Mouse (Mus musculus): ENCODE measurements around the gene Cdpf1. TPM values are rescaled to one million over a fixed set of nuclear protein-coding genes. Genes with fewer than 3 reads are reported as not detected.

Cdpf1 gene
- polyA plus RNA-seq, 1 experiment from 2014 or later: 48.8 TPM

DNA sequence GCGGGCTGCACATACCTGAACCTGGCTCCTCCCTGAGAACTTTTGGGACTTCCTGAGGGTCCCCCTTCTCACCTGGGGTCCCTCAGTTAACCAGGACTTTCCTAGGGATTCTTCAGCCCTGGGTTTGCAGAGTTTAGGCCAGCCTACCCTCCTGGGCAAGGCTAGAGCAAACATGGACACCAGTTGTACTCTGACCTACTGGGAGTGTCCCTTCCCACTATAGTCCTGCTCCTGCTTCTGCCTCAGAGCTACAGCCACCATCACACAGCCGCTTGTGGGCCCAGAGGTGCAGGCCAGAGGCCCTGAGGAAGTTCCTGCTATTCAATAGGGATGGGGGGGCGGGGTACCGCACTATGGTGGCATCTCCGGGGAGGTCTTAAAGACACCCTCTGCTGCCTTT is 18.0 kb upstream of the Cdpf1 start:
- peaks cover 7% of the 10 kb centered on the region; the same call in 1 of the 2 replicates for H3K4me1 ChIP-seq (replicated peaks)
- no peak overlapping the region for H3K27ac ChIP-seq
- no peaks in the 10 kb centered on the region for H3K9me3 ChIP-seq
- H3K4me3 ChIP-seq (replicated peaks): no peak overlapping the region
- no peaks in the 10 kb centered on the region for H3K27me3 ChIP-seq (replicated peaks)
- H3K36me3 ChIP-seq: no peaks in the 10 kb centered on the region
- WGBS: 70% methylated on average over 5 of the region's 5 CpGs
- no peak overlapping the region for H3K9ac ChIP-seq
- H3K4me2 ChIP-seq (replicated peaks): no peak overlapping the region
- ATAC-seq: peak; percentile 43; the same call in 1 of the 2 replicates

DNA sequence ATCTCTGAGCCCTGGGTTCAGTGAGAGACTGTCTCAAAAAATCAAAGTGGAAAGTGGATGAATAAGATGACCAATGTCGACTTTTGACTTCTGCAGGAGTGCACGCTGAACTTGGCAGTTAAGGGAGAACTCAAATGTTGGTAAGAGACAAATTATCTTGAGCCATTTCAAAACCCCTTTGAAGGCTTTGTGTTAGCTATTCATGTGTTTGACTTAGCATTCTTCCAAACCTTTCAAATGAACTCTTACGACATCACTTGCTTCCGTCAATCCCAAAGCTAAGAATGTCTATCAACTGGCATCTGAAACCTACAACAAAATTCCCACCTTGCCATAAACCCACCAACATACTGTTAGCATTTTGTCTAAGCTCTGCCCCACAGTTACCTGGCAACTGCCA is 16.6 kb upstream of the Cdpf1 start:
- no peak for ATAC-seq
- WGBS: 86% methylated on average over 4 of the region's 4 CpGs

GRCm38 (mm10) chr15:85826676-85827075 is 15.2 kb upstream of the Cdpf1 start:
- H3K27me3 ChIP-seq (replicated peaks): no peaks in the 10 kb centered on the region
- 48% methylated on average over 5 of the region's 5 CpGs for WGBS
- H3K9ac ChIP-seq: no peak overlapping the region
- no peak overlapping the region for H3K4me3 ChIP-seq (replicated peaks)
- no peaks in the 10 kb centered on the region for H3K9me3 ChIP-seq
- H3K36me3 ChIP-seq: no peaks in the 10 kb centered on the region
- no peak overlapping the region for H3K4me2 ChIP-seq (replicated peaks)
- no peak overlapping the region for H3K27ac ChIP-seq
- H3K4me1 ChIP-seq (replicated peaks): 0 out of 2 replicates have a peak, but pooled peaks cover 4% of the 10 kb centered on the region
- ATAC-seq: no peak

More for the DNA sequence above, 16.6 kb upstream of the Cdpf1 start:
- Histone ChIP-seq H3K27ac (no peak overlapping the region), H3K27me3 (replicated peaks) (no peaks in the 10 kb centered on the region), H3K4me1 (replicated peaks) (peaks cover 6% of the 10 kb centered on the region; the same call in 1 of the 2 replicates), H3K36me3 (no peaks in the 10 kb centered on the region), H3K4me3 (replicated peaks) (no peak overlapping the region), H3K4me2 (replicated peaks) (no peak overlapping the region), H3K9ac (no peak overlapping the region), H3K9me3 (no peaks in the 10 kb centered on the region)

GRCm38 (mm10) chr15:85822011-85822359 is 10.5 kb upstream of the Cdpf1 start:
- Histone ChIP-seq H3K4me3 (replicated peaks) (peak overlapping the region; percentile 53), H3K4me2 (replicated peaks) (peak overlapping the region; percentile 99), H3K9ac (peak overlapping the region; percentile 70), H3K9me3 (no peaks in the 10 kb centered on the region), H3K27ac (no peak overlapping the region), H3K27me3 (replicated peaks) (peaks cover 9% of the 10 kb centered on the region; the same call in 1 of the 2 replicates), H3K4me1 (replicated peaks) (peaks cover 10% of the 10 kb centered on the region; the same call in 1 of the 2 replicates), H3K36me3 (no peaks in the 10 kb centered on the region)
- ATAC-seq: peak; percentile 88
- WGBS: 25% methylated on average over 4 of the region's 4 CpGs

DNA sequence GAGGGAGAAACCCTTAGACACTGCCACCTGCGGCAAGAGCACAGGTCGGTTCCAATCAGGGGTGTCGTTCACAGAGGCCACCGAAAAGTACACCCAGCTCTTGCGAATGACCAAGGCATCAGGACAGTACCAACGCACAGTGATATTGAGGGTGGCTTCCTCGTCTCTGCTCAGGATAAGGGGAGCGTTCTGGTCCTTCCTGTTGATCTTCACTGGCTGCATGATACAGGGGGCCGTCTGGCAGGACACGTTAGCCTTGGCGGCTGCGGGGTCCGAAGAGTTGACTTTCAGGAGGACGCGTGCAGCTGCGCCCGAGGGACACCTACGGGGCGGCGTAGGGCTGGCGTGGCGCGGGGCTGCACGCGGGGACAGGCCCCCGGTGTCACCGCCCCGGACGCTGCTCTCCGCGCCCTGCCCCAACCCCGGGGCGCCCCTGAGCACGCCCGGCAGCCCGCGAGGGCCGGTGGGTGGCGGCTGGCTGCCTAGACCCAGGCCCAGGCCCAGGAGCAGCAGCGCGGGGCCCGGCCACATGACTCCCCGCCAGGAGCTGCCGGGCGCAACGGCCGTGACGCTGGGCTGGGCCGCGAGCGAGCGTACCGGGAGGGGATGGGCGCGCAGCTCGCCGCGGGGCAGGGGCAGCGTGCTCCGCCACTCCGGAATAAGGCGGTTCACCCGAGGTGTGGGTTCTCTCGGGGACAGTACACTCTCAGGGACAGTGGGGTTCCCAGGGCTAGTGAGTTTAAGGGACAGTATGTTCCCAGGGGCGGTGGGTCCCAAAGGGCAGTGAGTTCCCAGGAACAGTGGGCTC is 9.9 kb upstream of the Cdpf1 start, which contains the start of gene Pkdrej:
TSS of gene Pkdrej (minus strand) at position 532 of the 808 bp plus-strand sequence.
- Histone ChIP-seq H3K4me2 (replicated peaks) (peak within 1 kb of the TSS; percentile 99), H3K27ac (no peak within 1 kb of the TSS), H3K9ac (peak within 1 kb of the TSS; percentile 70), H3K36me3 (no peaks in the 10 kb centered on the region), H3K4me3 (replicated peaks) (peak within 1 kb of the TSS; percentile 53), H3K4me1 (replicated peaks) (peaks cover 10% of the 10 kb centered on the region; the same call in 1 of the 2 replicates), H3K27me3 (replicated peaks) (peaks cover 9% of the 10 kb centered on the region; the same call in 1 of the 2 replicates), H3K9me3 (no peaks in the 10 kb centered on the region)
- 1% methylated on average over 65 of the region's 65 CpGs for WGBS
- ATAC-seq: peak; percentile 94

DNA sequence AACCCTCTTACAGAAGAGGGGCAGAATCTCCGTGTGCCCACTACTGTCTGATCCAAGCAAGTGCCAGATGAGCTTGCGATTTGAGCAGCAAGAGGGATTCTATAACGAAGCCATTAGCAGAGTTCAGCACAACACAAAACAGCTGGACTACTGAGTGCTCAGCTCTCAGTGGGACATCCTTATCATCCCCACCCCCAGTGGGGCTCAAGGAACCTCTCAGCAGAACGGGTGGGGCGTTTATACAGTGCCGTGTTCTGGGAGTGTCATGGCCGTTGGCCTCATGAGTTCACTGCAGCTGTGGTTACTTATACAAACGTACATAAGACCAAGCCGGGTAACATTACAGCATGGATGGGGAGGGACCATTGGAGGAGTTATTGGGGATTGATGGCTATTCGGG is 1.9 kb upstream of the Cdpf1 start:
- no peaks in the 10 kb centered on the region for H3K27me3 ChIP-seq (replicated peaks)
- H3K36me3 ChIP-seq: no peaks in the 10 kb centered on the region
- H3K27ac ChIP-seq: no peak overlapping the region
- no peak overlapping the region for H3K4me3 ChIP-seq (replicated peaks)
- H3K4me1 ChIP-seq (replicated peaks): peaks cover 12% of the 10 kb centered on the region
- 59% methylated on average over 10 of the region's 10 CpGs for WGBS
- H3K4me2 ChIP-seq (replicated peaks): no peak overlapping the region
- ATAC-seq: no peak
- no peaks in the 10 kb centered on the region for H3K9me3 ChIP-seq
- H3K9ac ChIP-seq: no peak overlapping the region

- 2% methylated on average over 36 of the region's 36 CpGs for WGBS
- Histone ChIP-seq H3K27me3 (replicated peaks) (no peaks in the 10 kb centered on the region), H3K4me2 (replicated peaks) (peak overlapping the region; percentile 86), H3K27ac (peak overlapping the region; percentile 90), H3K9me3 (no peaks in the 10 kb centered on the region), H3K9ac (peak overlapping the region; percentile 83), H3K36me3 (no peaks in the 10 kb centered on the region), H3K4me1 (replicated peaks) (peaks cover 12% of the 10 kb centered on the region), H3K4me3 (replicated peaks) (peak overlapping the region; percentile 75)
- ATAC-seq: peak; percentile 91
These were observed 533 bp downstream of the Cdpf1 start for GRCm38 (mm10) chr15:85810806-85811521.

DNA sequence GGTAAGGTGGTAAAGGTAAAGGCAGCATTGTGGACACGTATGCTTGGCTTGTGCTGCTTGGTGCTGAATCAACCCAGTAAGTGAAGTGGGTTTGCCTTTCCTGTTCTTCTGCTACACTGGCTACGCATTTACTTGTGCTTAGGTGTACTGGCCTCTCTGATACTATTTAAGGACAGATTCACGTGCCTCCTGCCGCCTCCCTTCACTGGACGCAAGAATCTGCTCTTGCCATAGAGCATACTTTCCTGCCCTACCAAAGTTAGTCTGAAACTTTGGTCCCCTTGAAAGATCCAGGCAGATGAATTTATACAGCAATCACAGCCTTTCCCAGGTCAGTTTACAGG is 1.1 kb downstream of the Cdpf1 start:
- no peaks in the 10 kb centered on the region for H3K36me3 ChIP-seq
- H3K27ac ChIP-seq: peak overlapping the region; percentile 90; the same call in 1 of the 2 replicates
- 67% methylated on average over 5 of the region's 5 CpGs for WGBS
- no peaks in the 10 kb centered on the region for H3K9me3 ChIP-seq
- peak overlapping the region; percentile 75 for H3K4me3 ChIP-seq (replicated peaks)
- peak overlapping the region; percentile 86 for H3K4me2 ChIP-seq (replicated peaks)
- 0 out of 2 replicates have a peak overlapping the region, but pooled peaks have one; percentile 83 for H3K9ac ChIP-seq
- peaks cover 12% of the 10 kb centered on the region for H3K4me1 ChIP-seq (replicated peaks)
- no peak for ATAC-seq
- no peaks in the 10 kb centered on the region for H3K27me3 ChIP-seq (replicated peaks)

DNA sequence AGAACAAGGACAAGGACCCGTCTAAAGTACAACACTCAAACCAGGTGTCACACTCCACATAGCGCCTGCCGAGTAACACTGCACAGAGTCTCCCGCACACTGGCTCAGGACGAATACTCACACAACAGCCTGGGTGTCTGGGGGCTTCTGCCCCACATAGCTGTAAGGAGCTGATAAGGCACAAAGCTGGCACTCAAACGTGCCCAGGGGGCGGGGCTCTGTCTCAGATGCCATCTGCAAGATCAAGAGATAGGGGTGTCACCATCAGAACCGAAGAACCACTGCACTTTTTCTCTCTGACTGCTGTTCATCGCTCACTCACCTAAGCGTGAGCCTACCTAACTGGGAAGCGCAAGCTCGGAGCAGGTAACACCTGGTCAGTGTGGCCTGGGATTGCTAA is 2.4 kb downstream of the Cdpf1 start:
- H3K9me3 ChIP-seq: no peaks in the 10 kb centered on the region
- peaks cover 12% of the 10 kb centered on the region for H3K4me1 ChIP-seq (replicated peaks)
- no peak overlapping the region for H3K4me2 ChIP-seq (replicated peaks)
- H3K27me3 ChIP-seq (replicated peaks): no peaks in the 10 kb centered on the region
- ATAC-seq: no peak
- no peak overlapping the region for H3K9ac ChIP-seq
- H3K36me3 ChIP-seq: no peaks in the 10 kb centered on the region
- no peak overlapping the region for H3K4me3 ChIP-seq (replicated peaks)
- no peak overlapping the region for H3K27ac ChIP-seq
- WGBS: 87% methylated on average over 12 of the region's 12 CpGs

DNA sequence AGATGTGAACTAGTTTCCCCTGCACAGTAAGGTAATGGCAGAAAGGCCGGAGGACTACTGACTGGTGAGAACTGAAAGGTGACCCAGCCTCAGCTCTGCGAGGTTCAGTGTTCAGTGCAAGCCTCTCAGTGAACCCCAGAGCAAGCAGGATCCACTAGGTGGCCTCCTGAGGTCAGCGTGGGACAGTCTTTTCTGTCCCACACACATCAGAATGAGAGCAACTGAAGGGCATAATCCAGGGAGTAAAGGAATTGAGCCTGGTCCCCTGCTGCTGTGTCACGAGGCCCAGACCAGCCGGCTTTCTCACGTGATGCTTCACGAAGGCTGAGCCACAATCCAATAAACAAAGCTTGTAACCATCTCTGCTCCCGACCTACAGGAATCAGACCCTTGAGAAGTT is 3.1 kb downstream of the Cdpf1 start:
- H3K9ac ChIP-seq: no peak overlapping the region
- no peak overlapping the region for H3K27ac ChIP-seq
- H3K36me3 ChIP-seq: no peaks in the 10 kb centered on the region
- 63% methylated on average over 8 of the region's 8 CpGs for WGBS
- no peaks in the 10 kb centered on the region for H3K27me3 ChIP-seq (replicated peaks)
- no peak overlapping the region for H3K4me3 ChIP-seq (replicated peaks)
- H3K4me2 ChIP-seq (replicated peaks): no peak overlapping the region
- H3K4me1 ChIP-seq (replicated peaks): peaks cover 12% of the 10 kb centered on the region
- ATAC-seq: no peak
- no peaks in the 10 kb centered on the region for H3K9me3 ChIP-seq

- H3K4me3 ChIP-seq (replicated peaks): no peak overlapping the region
- peaks cover 12% of the 10 kb centered on the region for H3K4me1 ChIP-seq (replicated peaks)
- WGBS: 82% methylated on average over 6 of the region's 6 CpGs
- H3K9ac ChIP-seq: no peak overlapping the region
- H3K27me3 ChIP-seq (replicated peaks): no peaks in the 10 kb centered on the region
- H3K27ac ChIP-seq: no peak overlapping the region
- H3K9me3 ChIP-seq: no peaks in the 10 kb centered on the region
- H3K4me2 ChIP-seq (replicated peaks): no peak overlapping the region
- no peaks in the 10 kb centered on the region for H3K36me3 ChIP-seq
- no peak for ATAC-seq
These were observed 3.5 kb downstream of the Cdpf1 start for GRCm38 (mm10) chr15:85808031-85808430.

DNA sequence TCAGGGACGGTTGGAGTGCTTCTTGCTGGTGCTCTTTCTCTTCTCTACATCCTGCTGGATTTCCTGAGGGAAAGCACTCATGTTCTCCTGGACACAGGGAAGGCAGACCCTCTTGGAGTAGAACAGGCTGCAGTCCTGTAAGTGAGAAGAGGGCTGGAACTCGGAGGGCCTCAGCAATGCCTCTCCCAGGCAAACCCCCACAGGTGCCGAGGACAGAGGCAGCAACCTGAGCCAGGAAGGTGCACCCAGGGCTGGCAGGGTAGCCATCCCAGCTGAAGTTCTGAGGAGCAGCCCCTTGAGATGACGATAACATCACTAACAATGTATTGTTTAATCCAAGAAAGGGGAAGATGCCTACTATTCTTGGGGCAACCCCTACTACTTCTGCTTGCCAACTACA is 4.1 kb downstream of the Cdpf1 start:
- Histone ChIP-seq H3K9me3 (no peaks in the 10 kb centered on the region), H3K36me3 (no peaks in the 10 kb centered on the region), H3K4me3 (replicated peaks) (no peak overlapping the region), H3K27me3 (replicated peaks) (no peaks in the 10 kb centered on the region), H3K27ac (no peak overlapping the region), H3K4me1 (replicated peaks) (peaks cover 12% of the 10 kb centered on the region), H3K9ac (no peak overlapping the region), H3K4me2 (replicated peaks) (no peak overlapping the region)
- 84% methylated on average over 4 of the region's 4 CpGs for WGBS
- no peak for ATAC-seq
